Comparison of ENCODE assay signal across 15 mouse cellular contexts in genomic region chr1:73970161-73970730, GRCm38 (mm10).
DNase-seq lines count a peak whose midpoint lies in the region; ATAC-seq and TF ChIP-seq lines count a peak whose summit lies in the region.
"Had no signal": no experiment of that assay in that cellular context is flagged by ENCODE, and none has a peak within 500 bp of the region (broad histone marks: within the 10 kb centered on the region; RNA-seq: fewer than 3 reads in every experiment).

No protein-coding gene starts in this region.

- H3K4me1 ChIP-seq in heart, adult 2 months (ENCODE audit: control insufficient read depth, insufficient read depth, low read length), result peaks cover 49% of the 10 kb centered on the region
- H3K4me1 ChIP-seq in kidney, embryonic 16.5 days (ENCODE audit: insufficient read depth, low read length), result peaks cover 50% of the 10 kb centered on the region
- peaks cover 43% of the 10 kb centered on the region for H3K4me1 ChIP-seq in embryonic facial prominence, embryonic 13.5 days
- H3K4me1 ChIP-seq in limb, embryonic 15.5 days, result peaks cover 56% of the 10 kb centered on the region
- peaks cover 12% of the 10 kb centered on the region for H3K4me1 ChIP-seq in forebrain, embryonic 13.5 days

- no peak for DNase-seq in heart, adult 2 months
- DNase-seq in heart, postnatal 10 days, result no peak
- no peak for DNase-seq in kidney, postnatal 14 days
- no peak for DNase-seq in urinary bladder, postnatal 25 days (ENCODE audit: low spot score)
- DNase-seq: cerebellum, postnatal 14 days; liver, postnatal 0 days; right cerebral cortex, postnatal 14 days had no signal

- peaks cover 38% of the 10 kb centered on the region for H3K36me3 ChIP-seq in heart, adult 2 months (ENCODE audit: control insufficient read depth, insufficient read depth, low read length)
- H3K36me3 ChIP-seq in kidney, embryonic 16.5 days (ENCODE audit: insufficient read depth, low read length), result peaks cover 9% of the 10 kb centered on the region; the same call in 1 of the 2 replicates
- peaks cover 39% of the 10 kb centered on the region for H3K36me3 ChIP-seq in embryonic facial prominence, embryonic 13.5 days
- peaks cover 23% of the 10 kb centered on the region; the same call in 1 of the 2 replicates for H3K36me3 ChIP-seq in limb, embryonic 15.5 days
- H3K36me3 ChIP-seq in forebrain, embryonic 13.5 days (ENCODE audit: poor library complexity, severe bottlenecking), result no peaks in the 10 kb centered on the region
- H3K36me3 ChIP-seq: forebrain, embryonic 12.5 days had no signal

- peak overlapping the region; percentile 10; the same call in 1 of the 2 replicates for H3K9ac ChIP-seq in heart, adult 2 months (ENCODE audit: low read depth, low read length)
- no peak overlapping the region for H3K9ac ChIP-seq in kidney, embryonic 16.5 days (replicated peaks; ENCODE audit: low read length)
- no peak overlapping the region for H3K9ac ChIP-seq in embryonic facial prominence, embryonic 13.5 days
- H3K9ac ChIP-seq in limb, embryonic 15.5 days, result no peak overlapping the region
- H3K9ac ChIP-seq in forebrain, embryonic 13.5 days, result no peak overlapping the region
- H3K9ac ChIP-seq: forebrain, embryonic 12.5 days; hindbrain, embryonic 12.5 days; liver, postnatal 0 days had no signal

- H3K4me3 ChIP-seq in heart, adult 2 months, result no peak overlapping the region
- H3K4me3 ChIP-seq in kidney, embryonic 16.5 days (ENCODE audit: low read length), result no peak overlapping the region
- no peak overlapping the region for H3K4me3 ChIP-seq in embryonic facial prominence, embryonic 13.5 days
- H3K4me3 ChIP-seq in limb, embryonic 15.5 days, result no peak overlapping the region
- H3K4me3 ChIP-seq in forebrain, embryonic 13.5 days, result no peak overlapping the region
- H3K4me3 ChIP-seq: forebrain, embryonic 12.5 days; hindbrain, embryonic 12.5 days had no signal

- no peak overlapping the region for H3K4me2 ChIP-seq in kidney, embryonic 16.5 days (replicated peaks; ENCODE audit: low read depth, low read length)
- H3K4me2 ChIP-seq in embryonic facial prominence, embryonic 13.5 days, result no peak overlapping the region
- H3K4me2 ChIP-seq in limb, embryonic 15.5 days, result no peak overlapping the region
- H3K4me2 ChIP-seq in forebrain, embryonic 13.5 days, result no peak overlapping the region
- H3K4me2 ChIP-seq: forebrain, embryonic 12.5 days; hindbrain, embryonic 12.5 days; midbrain, embryonic 11.5 days had no signal

- TF ChIP-seq POLR2A in heart, adult 2 months (IDR thresholded peaks at IDR 0.05; ENCODE audit: insufficient read depth, low read depth, low read length), result no peak

- intact Hi-C loops in heart, adult 2 months (cut with DNase I), result no loop called here
- intact Hi-C loops in heart, postnatal 10 days (cut with DNase I), result no loop called here

- ATAC-seq in kidney, embryonic 16.5 days (ENCODE audit: low FRiP score, low TSS enrichment), result peak; percentile 12; the same call in 1 of the 2 replicates
- no peak for ATAC-seq in embryonic facial prominence, embryonic 13.5 days (ENCODE audit: insufficient number of reproducible peaks, insufficient read depth, low FRiP score, low TSS enrichment, low read depth)
- no peak for ATAC-seq in limb, embryonic 15.5 days (ENCODE audit: insufficient number of reproducible peaks, low FRiP score, low TSS enrichment, low read depth)
- ATAC-seq in forebrain, embryonic 13.5 days, result no peak
- ATAC-seq: activated CD4-positive, CD25-positive, alpha-beta regulatory T cell, adult 4 months; liver, postnatal 0 days had no signal

- WGBS in heart, adult 2 months, result 11% methylated on average over 5 of the region's 5 CpGs
- 6% methylated on average over 5 of the region's 5 CpGs for WGBS in kidney, embryonic 16.5 days
- 6% methylated on average over 5 of the region's 5 CpGs for WGBS in embryonic facial prominence, embryonic 13.5 days
- WGBS in limb, embryonic 15.5 days, result 12% methylated on average over 5 of the region's 5 CpGs
- WGBS in forebrain, embryonic 13.5 days, result 35% methylated on average over 5 of the region's 5 CpGs

- no peaks in the 10 kb centered on the region for H3K9me3 ChIP-seq in kidney, embryonic 16.5 days (ENCODE audit: low read length)
- H3K9me3 ChIP-seq in embryonic facial prominence, embryonic 13.5 days, result no peaks in the 10 kb centered on the region
- H3K9me3 ChIP-seq in limb, embryonic 15.5 days, result no peaks in the 10 kb centered on the region
- H3K9me3 ChIP-seq in forebrain, embryonic 13.5 days (replicated peaks), result no peaks in the 10 kb centered on the region
- H3K9me3 ChIP-seq: forebrain, embryonic 12.5 days; hindbrain, embryonic 12.5 days had no signal

- TF ChIP-seq EP300 in heart, adult 2 months (IDR thresholded peaks at IDR 0.05; ENCODE audit: insufficient read depth, low read depth, low read length), result no peak

- H3K79me2 ChIP-seq in heart, adult 2 months (replicated peaks; ENCODE audit: control insufficient read depth, insufficient read depth, low read length), result peaks cover 2% of the 10 kb centered on the region; the same call in 1 of the 2 replicates

- H3K27ac ChIP-seq in heart, adult 2 months, result peak overlapping the region; percentile 20
- peak overlapping the region; percentile 41; the same call in 1 of the 2 replicates for H3K27ac ChIP-seq in kidney, embryonic 16.5 days (ENCODE audit: low read length)
- peak overlapping the region; percentile 4; the same call in 1 of the 2 replicates for H3K27ac ChIP-seq in embryonic facial prominence, embryonic 13.5 days
- 0 out of 2 replicates have a peak overlapping the region, but pooled peaks have one; percentile 43 for H3K27ac ChIP-seq in limb, embryonic 15.5 days
- H3K27ac ChIP-seq in forebrain, embryonic 13.5 days, result no peak overlapping the region
- H3K27ac ChIP-seq: forebrain, embryonic 12.5 days; hindbrain, embryonic 12.5 days had no signal

- H3K27me3 ChIP-seq in heart, adult 2 months (ENCODE audit: control insufficient read depth, insufficient read depth, low read length), result no peaks in the 10 kb centered on the region
- H3K27me3 ChIP-seq in kidney, embryonic 16.5 days (ENCODE audit: insufficient read depth, low read length), result no peaks in the 10 kb centered on the region
- no peaks in the 10 kb centered on the region for H3K27me3 ChIP-seq in embryonic facial prominence, embryonic 13.5 days
- no peaks in the 10 kb centered on the region for H3K27me3 ChIP-seq in limb, embryonic 15.5 days
- no peaks in the 10 kb centered on the region for H3K27me3 ChIP-seq in forebrain, embryonic 13.5 days
- H3K27me3 ChIP-seq: forebrain, embryonic 12.5 days; hindbrain, embryonic 12.5 days had no signal

- no peak for TF ChIP-seq CTCF in heart, adult 2 months (IDR thresholded peaks at IDR 0.05)
